Mouse (Mus musculus) adrenal gland, postnatal 4 days (tissue): ENCODE results near the gene Khdrbs1. TPM values are rescaled to one million over a fixed set of nuclear protein-coding genes. Genes with fewer than 3 reads are reported as not detected.
"Not testable (repeated sequence)": the region's sequence is repeated elsewhere in the genome, so short reads cannot be mapped to it uniquely, and the experiment has no call there.

Experiments
- DNase-seq, 2 experiments: peaks; one replicate each; pipeline ENCODE4 v3.0.0; 2021 to 2022; ENCODE audit warnings: low spot score in 2 of 2, mixed read lengths in 2 of 2
- long read RNA-seq, 2 experiments: library from polyadenylated mRNA; stranded (forward); transcript quantifications; one replicate each; pipeline ENCODE4 v2.0.0; 2021
- total RNA-seq, 2 experiments: library from RNA; stranded (reverse); gene quantifications; 2 replicates each; pipeline ENCODE4 v1.2.3; 2021

The Khdrbs1 gene
- total RNA-seq, result 100 to 1,000 TPM; 122 to 138 TPM
- long read RNA-seq, experiment 1, transcript Khdrbs1-201 (9 exons, 3,738 nt), result major isoform, 41 of 55 reads
- long read RNA-seq, experiment 1, partial matches to known transcripts, result 6 of 55 reads
- long read RNA-seq, experiment 1, other reads (novel, unspliced or antisense), result 5 of 55 reads
- long read RNA-seq, experiment 2, transcript Khdrbs1-201 (9 exons, 3,738 nt), result major isoform, 134 of 167 reads
- long read RNA-seq, experiment 2, partial matches to known transcripts, result 9 of 167 reads
- long read RNA-seq, experiment 2, other reads (novel, unspliced or antisense), result 20 of 167 reads

- DNase-seq, result peak; percentile 93 to 95
These were observed at the start of gene Khdrbs1 for GRCm38 (mm10) chr4:129742232-129743009. Gene Khdrbs1, minus strand, starts transcription at chr4:129742303.

- DNase-seq, result no peak
These were observed 49.3 kb upstream of the Khdrbs1 start for GRCm38 (mm10) chr4:129791399-129791798.

GRCm38 (mm10) chr4:129790475-129790874, 48.4 kb upstream of the Khdrbs1 start:
- DNase-seq, result no peak

- DNase-seq, result no peak
These were observed 47.5 kb upstream of the Khdrbs1 start for GRCm38 (mm10) chr4:129789635-129790034.

GRCm38 (mm10) chr4:129788693-129789092, 46.6 kb upstream of the Khdrbs1 start:
- no peak for DNase-seq

GRCm38 (mm10) chr4:129785178-129785577, 43.1 kb upstream of the Khdrbs1 start:
- DNase-seq, result peak in 1 of 2 experiments; percentile 45

- no peak for DNase-seq
These were observed 41.4 kb upstream of the Khdrbs1 start for GRCm38 (mm10) chr4:129783506-129783905.

GRCm38 (mm10) chr4:129782857-129783331, 40.8 kb upstream of the Khdrbs1 start:
- DNase-seq, result no peak

- no peak for DNase-seq
These were observed 40.0 kb upstream of the Khdrbs1 start for GRCm38 (mm10) chr4:129781881-129782675.

GRCm38 (mm10) chr4:129771672-129772521, 29.8 kb upstream of the Khdrbs1 start:
- no peak for DNase-seq

GRCm38 (mm10) chr4:129771314-129771671, 29.2 kb upstream of the Khdrbs1 start:
- no peak for DNase-seq

- DNase-seq, result no peak
These were observed 28.5 kb upstream of the Khdrbs1 start for GRCm38 (mm10) chr4:129770600-129770999.

- DNase-seq, result not testable (repeated sequence)
These were observed 26.6 kb upstream of the Khdrbs1 start for GRCm38 (mm10) chr4:129768742-129769141.

GRCm38 (mm10) chr4:129767782-129768181, 25.7 kb upstream of the Khdrbs1 start:
- no peak for DNase-seq

- DNase-seq, result no peak
These were observed 23.2 kb upstream of the Khdrbs1 start for GRCm38 (mm10) chr4:129765351-129765750.

- not testable (repeated sequence) for DNase-seq
These were observed 20.4 kb upstream of the Khdrbs1 start for GRCm38 (mm10) chr4:129762496-129762895.

- no peak for DNase-seq
These were observed 19.5 kb upstream of the Khdrbs1 start for GRCm38 (mm10) chr4:129761606-129762005.

GRCm38 (mm10) chr4:129755455-129755854, 13.4 kb upstream of the Khdrbs1 start:
- no peak for DNase-seq

GRCm38 (mm10) chr4:129754742-129755141, 12.6 kb upstream of the Khdrbs1 start:
- no peak for DNase-seq

- DNase-seq, result no peak
These were observed 8.3 kb upstream of the Khdrbs1 start for GRCm38 (mm10) chr4:129750430-129750829.

GRCm38 (mm10) chr4:129746591-129746990, 4.5 kb upstream of the Khdrbs1 start:
- no peak for DNase-seq
